Mouse (Mus musculus): ENCODE measurements around the gene Abca1. TPM values are rescaled to one million over a fixed set of nuclear protein-coding genes. Genes with fewer than 3 reads are reported as not detected.

The Abca1 gene
- polyA plus RNA-seq, 1 experiment from 2014 or later: 6.1 TPM

DNA sequence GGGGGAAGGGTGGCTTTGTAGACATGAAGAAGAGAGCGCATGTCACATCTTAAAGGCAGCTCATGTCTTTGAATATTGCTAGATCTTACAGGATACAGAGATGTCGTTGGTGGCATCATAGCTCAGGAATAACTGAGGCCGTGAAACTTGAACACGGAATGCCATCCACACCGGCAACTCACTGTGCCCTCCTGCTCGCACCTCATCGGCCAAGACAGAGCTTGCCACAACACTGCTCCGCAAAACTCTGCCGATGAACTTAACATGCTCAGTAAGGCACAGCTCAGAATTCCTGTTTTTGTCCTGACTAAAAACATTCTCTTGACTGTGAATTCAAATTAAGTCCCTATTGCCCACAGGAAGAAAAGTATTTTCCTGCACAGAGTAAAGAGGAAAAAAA, 59.2 kb downstream of the Abca1 start:
- H3K9ac ChIP-seq: no peak overlapping the region
- H3K4me1 ChIP-seq: no peaks in the 10 kb centered on the region
- H3K4me3 ChIP-seq: no peak overlapping the region
- no peak overlapping the region for H3K4me2 ChIP-seq
- no peaks in the 10 kb centered on the region for H3K36me3 ChIP-seq (ENCODE audit: poor library complexity, severe bottlenecking)
- no peaks in the 10 kb centered on the region for H3K27me3 ChIP-seq
- H3K27ac ChIP-seq: no peak overlapping the region
- no peak for ATAC-seq
- no peaks in the 10 kb centered on the region for H3K9me3 ChIP-seq (replicated peaks)
- 90% methylated on average over 9 of the region's 9 CpGs for WGBS

DNA sequence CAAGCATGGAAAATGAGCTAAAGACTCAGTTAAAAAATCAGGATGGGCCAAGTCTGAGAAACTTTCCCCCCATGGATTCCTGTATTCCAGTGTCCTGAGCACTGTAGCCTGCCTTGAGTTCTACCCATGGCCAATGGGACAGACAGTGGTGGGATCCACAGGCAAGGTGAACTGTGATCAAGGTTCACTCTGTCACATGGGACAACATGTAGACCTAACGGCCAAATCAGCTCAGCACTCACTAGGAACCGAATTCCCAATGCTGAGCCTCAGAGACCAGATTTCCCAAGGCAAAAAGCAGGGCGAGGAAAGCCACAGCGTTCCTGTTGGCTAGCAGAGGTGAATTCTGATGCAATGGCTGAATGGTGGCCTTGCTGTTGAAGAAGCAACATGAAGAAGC, 64.8 kb downstream of the Abca1 start:
- no peak for ATAC-seq
- Histone ChIP-seq H3K27ac (no peak overlapping the region), H3K9ac (no peak overlapping the region), H3K4me3 (no peak overlapping the region), H3K9me3 (replicated peaks) (no peaks in the 10 kb centered on the region), H3K36me3 (ENCODE audit: poor library complexity, severe bottlenecking) (no peaks in the 10 kb centered on the region), H3K4me1 (no peaks in the 10 kb centered on the region), H3K27me3 (no peaks in the 10 kb centered on the region), H3K4me2 (no peak overlapping the region)
- WGBS: 90% methylated on average over 4 of the region's 4 CpGs

DNA sequence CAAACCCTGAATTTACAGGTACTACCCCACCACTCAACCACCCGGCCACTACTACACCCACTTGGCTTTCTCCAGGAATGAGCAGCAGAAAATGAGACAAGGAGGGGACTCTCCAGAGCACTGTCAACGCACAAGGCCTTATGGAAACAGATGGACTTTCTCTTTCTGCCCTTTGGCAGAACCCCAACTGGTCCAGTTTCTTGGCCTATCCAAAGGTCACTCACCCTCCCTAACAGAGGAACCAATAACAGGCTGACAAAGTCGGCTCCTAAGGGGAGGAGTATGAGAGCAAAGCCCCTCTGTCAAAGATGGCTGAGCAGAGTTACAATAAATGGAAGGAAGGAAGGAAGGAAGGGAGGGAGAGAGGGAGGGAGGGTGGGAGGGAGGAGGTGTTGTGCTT, 65.4 kb downstream of the Abca1 start:
- no peak overlapping the region for H3K27ac ChIP-seq
- H3K9ac ChIP-seq: no peak overlapping the region
- H3K4me3 ChIP-seq: no peak overlapping the region
- 76% methylated on average over 3 of the region's 3 CpGs for WGBS
- H3K36me3 ChIP-seq (ENCODE audit: poor library complexity, severe bottlenecking): no peaks in the 10 kb centered on the region
- no peak for ATAC-seq
- H3K9me3 ChIP-seq (replicated peaks): no peaks in the 10 kb centered on the region
- H3K4me2 ChIP-seq: no peak overlapping the region
- no peaks in the 10 kb centered on the region for H3K4me1 ChIP-seq
- H3K27me3 ChIP-seq: no peaks in the 10 kb centered on the region

GRCm38 (mm10) chr4:53093615-53094014, 66.1 kb downstream of the Abca1 start:
- Histone ChIP-seq H3K9ac (no peak overlapping the region), H3K4me2 (no peak overlapping the region), H3K9me3 (replicated peaks) (no peaks in the 10 kb centered on the region), H3K27me3 (no peaks in the 10 kb centered on the region), H3K36me3 (ENCODE audit: poor library complexity, severe bottlenecking) (no peaks in the 10 kb centered on the region), H3K4me1 (no peaks in the 10 kb centered on the region), H3K27ac (no peak overlapping the region), H3K4me3 (no peak overlapping the region)
- WGBS: 91% methylated on average over 4 of the region's 4 CpGs
- ATAC-seq: no peak

DNA sequence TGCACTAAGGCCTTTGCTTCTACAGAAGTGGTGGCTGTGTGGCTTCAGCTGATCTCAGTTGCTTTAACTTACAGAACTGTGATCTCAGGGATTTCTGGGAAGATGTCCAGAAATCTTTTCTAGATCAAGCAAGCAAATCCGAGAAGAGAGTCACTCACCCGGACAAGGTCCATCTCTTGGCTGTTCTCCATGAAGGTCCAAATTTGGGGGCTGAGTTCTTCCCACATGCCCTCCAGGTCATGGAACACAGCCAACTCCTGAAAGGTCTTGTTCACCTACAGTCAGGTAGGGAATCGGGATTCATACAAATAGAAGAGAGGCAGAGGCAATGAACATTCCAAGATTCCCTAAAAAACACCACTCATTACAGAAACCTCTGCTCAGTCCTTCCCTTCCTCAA, 70.1 kb downstream of the Abca1 start:
- H3K4me2 ChIP-seq: no peak overlapping the region
- ATAC-seq: no peak
- H3K27ac ChIP-seq: no peak overlapping the region
- H3K36me3 ChIP-seq (ENCODE audit: poor library complexity, severe bottlenecking): 0 out of 2 replicates have a peak, but pooled peaks cover 6% of the 10 kb centered on the region
- H3K4me1 ChIP-seq: no peaks in the 10 kb centered on the region
- 96% methylated on average over 3 of the region's 3 CpGs for WGBS
- no peak overlapping the region for H3K9ac ChIP-seq
- no peaks in the 10 kb centered on the region for H3K9me3 ChIP-seq (replicated peaks)
- H3K4me3 ChIP-seq: no peak overlapping the region
- H3K27me3 ChIP-seq: no peaks in the 10 kb centered on the region

DNA sequence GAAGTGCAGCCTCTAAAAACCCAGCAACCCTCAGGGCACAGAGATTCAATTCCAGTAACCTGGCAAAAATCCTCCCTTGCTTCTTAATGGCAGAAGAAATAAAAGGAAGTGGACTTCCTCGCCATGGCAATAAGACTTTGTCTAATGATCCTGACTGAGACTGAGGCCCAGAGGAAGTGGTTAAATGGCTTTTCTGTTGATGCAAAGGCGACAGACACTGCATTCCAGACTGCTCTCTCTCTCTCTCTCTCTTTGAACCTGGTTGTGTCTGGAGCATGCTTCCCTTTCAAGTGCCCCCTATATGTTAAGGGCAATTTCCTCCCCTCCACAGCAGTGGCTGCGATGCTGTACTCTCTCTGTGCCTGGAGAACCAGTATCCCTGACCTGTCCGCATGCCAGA, 70.7 kb downstream of the Abca1 start:
- no peak overlapping the region for H3K4me3 ChIP-seq
- no peak overlapping the region for H3K27ac ChIP-seq
- no peak overlapping the region for H3K9ac ChIP-seq
- H3K4me1 ChIP-seq: no peaks in the 10 kb centered on the region
- H3K4me2 ChIP-seq: no peak overlapping the region
- H3K9me3 ChIP-seq (replicated peaks): no peaks in the 10 kb centered on the region
- no peaks in the 10 kb centered on the region for H3K27me3 ChIP-seq
- WGBS: 74% methylated on average over 4 of the region's 4 CpGs
- no peak for ATAC-seq
- peaks cover 10% of the 10 kb centered on the region; the same call in 1 of the 2 replicates for H3K36me3 ChIP-seq (ENCODE audit: poor library complexity, severe bottlenecking)

GRCm38 (mm10) chr4:53086636-53087035, 73.1 kb downstream of the Abca1 start:
- Histone ChIP-seq H3K4me3 (no peak overlapping the region), H3K36me3 (ENCODE audit: poor library complexity, severe bottlenecking) (peaks cover 26% of the 10 kb centered on the region), H3K4me2 (no peak overlapping the region), H3K27me3 (no peaks in the 10 kb centered on the region), H3K4me1 (no peaks in the 10 kb centered on the region), H3K9me3 (replicated peaks) (no peaks in the 10 kb centered on the region), H3K9ac (no peak overlapping the region), H3K27ac (no peak overlapping the region)
- 85% methylated on average over 2 of the region's 2 CpGs for WGBS
- no peak for ATAC-seq

- no peak overlapping the region for H3K4me3 ChIP-seq
- H3K9me3 ChIP-seq (replicated peaks): no peaks in the 10 kb centered on the region
- no peak for ATAC-seq
- no peaks in the 10 kb centered on the region for H3K4me1 ChIP-seq
- peaks cover 26% of the 10 kb centered on the region for H3K36me3 ChIP-seq (ENCODE audit: poor library complexity, severe bottlenecking)
- no peaks in the 10 kb centered on the region for H3K27me3 ChIP-seq
- H3K4me2 ChIP-seq: no peak overlapping the region
- H3K27ac ChIP-seq: no peak overlapping the region
- no peak overlapping the region for H3K9ac ChIP-seq
- WGBS: 64% methylated on average over 4 of the region's 4 CpGs
These were observed 74.1 kb downstream of the Abca1 start for GRCm38 (mm10) chr4:53085634-53086033.

DNA sequence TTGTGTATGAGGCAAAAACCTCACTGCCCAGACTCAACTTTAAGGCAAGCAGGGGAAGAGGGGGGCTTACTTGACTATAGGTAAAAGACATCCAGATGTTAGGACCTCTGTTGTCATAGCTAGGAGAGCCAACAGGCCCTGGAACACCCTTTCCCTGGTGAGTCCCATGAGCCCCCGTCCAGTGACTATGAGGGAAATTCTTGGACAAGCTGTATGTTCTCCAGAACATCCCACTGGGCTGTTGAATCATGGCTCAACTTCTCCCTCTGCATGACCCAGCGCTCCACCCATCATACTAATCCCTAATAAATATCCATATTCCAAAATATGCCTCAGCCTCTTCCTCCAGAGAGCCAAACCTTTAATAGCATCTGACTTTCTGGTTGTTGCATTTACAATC, 76.6 kb downstream of the Abca1 start:
- no peak overlapping the region for H3K4me2 ChIP-seq
- no peak overlapping the region for H3K4me3 ChIP-seq
- H3K9me3 ChIP-seq (replicated peaks): no peaks in the 10 kb centered on the region
- H3K9ac ChIP-seq: no peak overlapping the region
- ATAC-seq: no peak
- H3K27me3 ChIP-seq: no peaks in the 10 kb centered on the region
- no peak overlapping the region for H3K27ac ChIP-seq
- peaks cover 33% of the 10 kb centered on the region for H3K36me3 ChIP-seq (ENCODE audit: poor library complexity, severe bottlenecking)
- WGBS: 87% methylated on average over 2 of the region's 2 CpGs
- no peaks in the 10 kb centered on the region for H3K4me1 ChIP-seq

- Histone ChIP-seq H3K27ac (no peak overlapping the region), H3K4me1 (no peaks in the 10 kb centered on the region), H3K9ac (no peak overlapping the region), H3K9me3 (replicated peaks) (no peaks in the 10 kb centered on the region), H3K27me3 (no peaks in the 10 kb centered on the region), H3K36me3 (ENCODE audit: poor library complexity, severe bottlenecking) (peaks cover 33% of the 10 kb centered on the region), H3K4me3 (no peak overlapping the region), H3K4me2 (no peak overlapping the region)
- 87% methylated on average over 7 of the region's 7 CpGs for WGBS
- ATAC-seq: no peak
These were observed 77.2 kb downstream of the Abca1 start for GRCm38 (mm10) chr4:53082451-53082850.

- peaks cover 35% of the 10 kb centered on the region for H3K36me3 ChIP-seq (ENCODE audit: poor library complexity, severe bottlenecking)
- no peak overlapping the region for H3K9ac ChIP-seq
- no peak overlapping the region for H3K4me2 ChIP-seq
- no peaks in the 10 kb centered on the region for H3K4me1 ChIP-seq
- no peaks in the 10 kb centered on the region for H3K27me3 ChIP-seq
- no peak overlapping the region for H3K27ac ChIP-seq
- H3K4me3 ChIP-seq: no peak overlapping the region
- ATAC-seq: no peak
- no peaks in the 10 kb centered on the region for H3K9me3 ChIP-seq (replicated peaks)
- WGBS: 93% methylated on average over 11 of the region's 11 CpGs
These were observed 77.8 kb downstream of the Abca1 start for GRCm38 (mm10) chr4:53081851-53082250.

- Histone ChIP-seq H3K27ac (no peak overlapping the region), H3K4me2 (no peak overlapping the region), H3K27me3 (no peaks in the 10 kb centered on the region), H3K9ac (no peak overlapping the region), H3K9me3 (replicated peaks) (no peaks in the 10 kb centered on the region), H3K36me3 (ENCODE audit: poor library complexity, severe bottlenecking) (peaks cover 50% of the 10 kb centered on the region), H3K4me3 (no peak overlapping the region), H3K4me1 (no peaks in the 10 kb centered on the region)
- no peak for ATAC-seq
- whole genome bisulfite sequencing: 85% methylated on average over 3 of the region's 3 CpGs
These were observed 79.4 kb downstream of the Abca1 start for GRCm38 (mm10) chr4:53080290-53080689.

- Histone ChIP-seq H3K4me2 (no peak overlapping the region), H3K4me3 (no peak overlapping the region), H3K9me3 (replicated peaks) (no peaks in the 10 kb centered on the region), H3K36me3 (ENCODE audit: poor library complexity, severe bottlenecking) (peaks cover 51% of the 10 kb centered on the region), H3K27me3 (no peaks in the 10 kb centered on the region), H3K27ac (no peak overlapping the region), H3K9ac (no peak overlapping the region), H3K4me1 (no peaks in the 10 kb centered on the region)
- 80% methylated on average over 2 of the region's 2 CpGs for WGBS
- no peak for ATAC-seq
These were observed 80.8 kb downstream of the Abca1 start for GRCm38 (mm10) chr4:53078793-53079310.

Data from forebrain, embryonic 13.5 days (tissue).